Mouse (Mus musculus): ENCODE data around the gene Ggt7. TPM values are rescaled to one million over a fixed set of nuclear protein-coding genes. Genes with fewer than 3 reads are reported as not detected.

Gene Ggt7
- 0.35 and 0.50 TPM in 2 replicates for polyA plus RNA-seq (2012; rRNA removed)

GRCm38 (mm10) chr2:155517455-155518423 lies at the start of gene Ggt7, which contains the start of gene Acss2:
Gene Ggt7, minus strand, starts transcription at chr2:155518237.
Gene Acss2, plus strand, starts transcription at chr2:155517948.

GRCm38 (mm10) chr2:155473570-155474088 lies 44.4 kb downstream of the Ggt7 start, which contains the start of gene Ncoa6:
Gene Ncoa6, minus strand, starts transcription at chr2:155473894.

Other genes with a start within 250 kb of the Ggt7 start
- 18.8 and 21.8 TPM in 2 replicates for gene Map1lc3a, start 241.9 kb downstream of the Ggt7 start, polyA plus RNA-seq (2012; rRNA removed)
- gene Pigu, start 160.8 kb downstream of the Ggt7 start, polyA plus RNA-seq (2012; rRNA removed), result 18.9 and 19.1 TPM in 2 replicates
- 23.4 and 23.8 TPM in 2 replicates for gene Trp53inp2, start 137.2 kb downstream of the Ggt7 start, polyA plus RNA-seq (2012; rRNA removed)
- gene Ncoa6, start 44.3 kb downstream of the Ggt7 start, polyA plus RNA-seq (2012; rRNA removed), result 7.1 and 10.0 TPM in 2 replicates
- gene Acss2, start 289 bp downstream of the Ggt7 start, polyA plus RNA-seq (2012; rRNA removed), result 27.3 and 59.6 TPM in 2 replicates
- gene Gss, start 74.6 kb upstream of the Ggt7 start, polyA plus RNA-seq (2012; rRNA removed), result 36.9 and 39.4 TPM in 2 replicates
- gene Myh7b, start 93.0 kb upstream of the Ggt7 start, polyA plus RNA-seq (2012; rRNA removed), result 0.83 and 1.3 TPM in 2 replicates
- gene Trpc4ap, start 174.1 kb upstream of the Ggt7 start, polyA plus RNA-seq (2012; rRNA removed), result 44.5 and 49.6 TPM in 2 replicates
- gene Edem2, start 211.2 kb upstream of the Ggt7 start, polyA plus RNA-seq (2012; rRNA removed), result 39.2 and 41.0 TPM in 2 replicates
- not detected in 2 replicates for gene Gm17581, start 217.6 kb upstream of the Ggt7 start, polyA plus RNA-seq (2012; rRNA removed)
- gene Procr, start 232.9 kb upstream of the Ggt7 start, polyA plus RNA-seq (2012; rRNA removed), result 1.3 and 1.4 TPM in 2 replicates

Measured in liver, embryonic 18 days (tissue).